7 mouse cellular contexts compared by ENCODE assay signal in the genomic region with DNA sequence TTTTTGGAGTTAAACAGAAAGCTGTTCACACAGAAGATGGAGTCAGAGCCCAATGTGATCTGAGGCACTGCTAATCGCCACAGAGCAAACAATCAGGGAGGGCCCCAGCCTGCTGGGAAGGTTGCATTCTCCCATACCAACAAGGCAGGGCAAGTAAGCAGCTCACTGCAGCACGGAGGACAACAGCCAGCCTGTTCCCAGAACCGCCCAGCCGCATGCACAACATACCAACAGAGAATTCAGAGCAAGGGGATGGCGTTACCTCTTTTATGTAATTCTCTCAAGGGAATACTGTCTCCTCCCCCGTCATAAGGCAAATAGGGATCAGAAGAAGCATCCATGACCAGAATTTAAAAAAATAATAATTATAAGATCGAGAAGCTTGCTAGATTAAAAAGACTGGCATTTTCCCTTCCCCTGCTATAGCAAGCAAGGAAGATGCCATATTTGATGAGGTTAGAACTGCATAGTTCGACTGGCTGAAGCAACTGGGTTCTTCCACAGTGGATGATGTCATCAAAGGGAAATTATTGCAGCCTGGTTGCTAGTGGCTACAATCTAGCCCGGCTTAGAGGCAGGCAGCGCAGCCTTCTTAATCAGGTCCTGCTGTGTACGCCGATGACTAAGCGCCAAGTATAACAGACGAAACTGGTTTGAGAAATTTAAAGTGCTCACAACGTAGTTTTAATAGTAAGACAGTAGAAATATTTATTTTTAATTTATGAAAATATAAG. TPM values are rescaled to one million over a fixed set of nuclear protein-coding genes. Genes with fewer than 3 reads are reported as not detected.
DNase-seq lines count a peak whose midpoint lies in the region; ATAC-seq lines count a peak whose summit lies in the region.

No protein-coding gene starts in this region.

- H3K4me2 ChIP-seq in embryonic facial prominence, embryonic 11.5 days (ENCODE audit: low read depth, low read length) = peak overlapping the region; percentile 25
- peak overlapping the region; percentile 55 for H3K4me2 ChIP-seq in intestine, embryonic 16.5 days (ENCODE audit: low read depth, low read length)

- ATAC-seq in embryonic facial prominence, embryonic 11.5 days (replicated peaks; ENCODE audit: insufficient number of reproducible peaks, low FRiP score, low TSS enrichment, low read depth) = peak; percentile 95
- peak; percentile 94 for ATAC-seq in intestine, embryonic 16.5 days

- no peaks in the 10 kb centered on the region for H3K27me3 ChIP-seq in embryonic facial prominence, embryonic 11.5 days (ENCODE audit: control insufficient read depth, insufficient read depth, low read length)
- H3K27me3 ChIP-seq in intestine, embryonic 16.5 days (replicated peaks; ENCODE audit: control insufficient read depth, insufficient read depth, low read length) = no peaks in the 10 kb centered on the region

- intact Hi-C loops in left cerebral cortex, postnatal 25 days (cut with DNase I) = loop anchor here (2.0 kb wide), 1 partner anchor 28 kb away; the partner anchor contains the start of gene Clcn3

- WGBS in embryonic facial prominence, embryonic 11.5 days = under 1% methylated on average over 15 of the region's 15 CpGs
- WGBS in intestine, embryonic 16.5 days = 3% methylated on average over 15 of the region's 15 CpGs

- peak; percentile 80 to 83 for DNase-seq in adrenal gland, postnatal 36 days
- DNase-seq in embryonic facial prominence, embryonic 11.5 days (ENCODE audit: low spot score) = peak; percentile 95
- DNase-seq in gonadal fat pad, adult 2 months (ENCODE audit: low read depth) = peak; percentile 66
- DNase-seq in left cerebral cortex, postnatal 25 days (ENCODE audit: low spot score in 2 of 2) = peak; percentile 78 to 94
- DNase-seq in mesoderm, embryonic 11.5 days (ENCODE audit: low read depth, low spot score) = peak; percentile 86
- DNase-seq in right cerebral cortex, postnatal 4 days = peak; percentile 56

- no peaks in the 10 kb centered on the region for H3K4me1 ChIP-seq in embryonic facial prominence, embryonic 11.5 days (ENCODE audit: control insufficient read depth, insufficient read depth, low read length)
- peaks cover 3% of the 10 kb centered on the region; the same call in 1 of the 2 replicates for H3K4me1 ChIP-seq in intestine, embryonic 16.5 days (ENCODE audit: control insufficient read depth, insufficient read depth, low read length)

- H3K27ac ChIP-seq in embryonic facial prominence, embryonic 11.5 days (replicated peaks; ENCODE audit: low read depth, low read length) = peak overlapping the region; percentile 63
- H3K27ac ChIP-seq in intestine, embryonic 16.5 days (ENCODE audit: low read length) = peak overlapping the region; percentile 79

- H3K9ac ChIP-seq in embryonic facial prominence, embryonic 11.5 days (replicated peaks; ENCODE audit: low read length) = peak overlapping the region; percentile 35; the same call in 1 of the 2 replicates
- peak overlapping the region; percentile 41; the same call in 1 of the 2 replicates for H3K9ac ChIP-seq in intestine, embryonic 16.5 days (ENCODE audit: low read depth, low read length)

- no peaks in the 10 kb centered on the region for H3K36me3 ChIP-seq in embryonic facial prominence, embryonic 11.5 days (replicated peaks; ENCODE audit: control insufficient read depth, insufficient read depth, low read depth, low read length)
- H3K36me3 ChIP-seq in intestine, embryonic 16.5 days (ENCODE audit: control insufficient read depth, insufficient read depth, low read length) = no peaks in the 10 kb centered on the region

- H3K9me3 ChIP-seq in embryonic facial prominence, embryonic 11.5 days (replicated peaks; ENCODE audit: control insufficient read depth, low read length) = no peaks in the 10 kb centered on the region
- H3K9me3 ChIP-seq in intestine, embryonic 16.5 days (ENCODE audit: control insufficient read depth, low read length) = no peaks in the 10 kb centered on the region

- peak overlapping the region; percentile 27 for H3K4me3 ChIP-seq in embryonic facial prominence, embryonic 11.5 days (ENCODE audit: low read depth, low read length)
- peak overlapping the region; percentile 11 for H3K4me3 ChIP-seq in intestine, embryonic 16.5 days (ENCODE audit: low read length)

RNA-seq across cellular contexts. Expression of gene Clcn3, which starts 28.7 kb away (rescaled TPM):
- total RNA-seq in adrenal gland, postnatal 36 days (2021) = 10 to 100 TPM; 44.8 to 51.2 TPM
- 18.0 and 19.7 TPM in 2 replicates for polyA plus RNA-seq in embryonic facial prominence, embryonic 11.5 days (2014; fragmentation: Nextera tagmentation; extraction: Ambion mirVana)
- 17.4 and 20.5 TPM in 2 replicates for polyA plus RNA-seq in gonadal fat pad, adult 2 months (2012; rRNA removed)
- 30.2 and 30.4 TPM in 2 replicates for polyA plus RNA-seq in intestine, embryonic 16.5 days (2015; fragmentation: Nextera tagmentation; extraction: Ambion mirVana)
- 100 to 1,000 TPM; 130 to 131 TPM for total RNA-seq in left cerebral cortex, postnatal 25 days (2021)

RNA-seq across cellular contexts. Expression of gene Nek1, which starts 38.5 kb away (rescaled TPM):
- 10 to 100 TPM; 14.2 to 15.3 TPM for total RNA-seq in adrenal gland, postnatal 36 days (2021)
- polyA plus RNA-seq in embryonic facial prominence, embryonic 11.5 days (2014; fragmentation: Nextera tagmentation; extraction: Ambion mirVana) = 22.7 and 24.5 TPM in 2 replicates
- polyA plus RNA-seq in gonadal fat pad, adult 2 months (2012; rRNA removed) = 4.7 and 8.2 TPM in 2 replicates
- 13.4 and 17.1 TPM in 2 replicates for polyA plus RNA-seq in intestine, embryonic 16.5 days (2015; fragmentation: Nextera tagmentation; extraction: Ambion mirVana)
- total RNA-seq in left cerebral cortex, postnatal 25 days (2021) = 10 to 100 TPM; 23.0 to 30.4 TPM

Comparison
In these comparisons a context has a peak if more than half of its experiments do, and no peak if none do; other contexts are left out.
1. Peak in every context shown above with its lines: DNase-seq, ATAC-seq, H3K4me3 ChIP-seq and H3K27ac ChIP-seq.